Mouse (Mus musculus) C2C12 (cell line): Measurements from ENCODE around the gene Wdr92. TPM values are rescaled to one million over a fixed set of nuclear protein-coding genes. Genes with fewer than 3 reads are reported as not detected.

Source experiments
- H3K27me3 ChIP-seq: one replicate; pipeline ENCODE4 v1.6.1; 2011; ENCODE audit not compliant: control insufficient read depth, insufficient read depth, insufficient read length
- H3K36me3 ChIP-seq: one replicate; pipeline ENCODE4 v1.6.1; 2011; ENCODE audit not compliant: control insufficient read depth, insufficient read depth
- H3K4me3 ChIP-seq: one replicate; pipeline ENCODE4 v1.5.1; 2011; ENCODE audit warnings: mild to moderate bottlenecking, control low read depth; ENCODE audit not compliant: poor library complexity, insufficient read depth, severe bottlenecking
- H3K79me2 ChIP-seq: one replicate; pipeline ENCODE4 v1.6.1; 2011; ENCODE audit not compliant: control insufficient read depth, insufficient read depth
- H3K79me3 ChIP-seq: one replicate; pipeline ENCODE4 v1.6.1; 2011; ENCODE audit warnings: low read depth, control low read depth
- H3ac ChIP-seq: one replicate; pipeline ENCODE3; 2011; ENCODE audit warnings: low read depth; ENCODE audit not compliant: control insufficient read depth, insufficient read length
- CEBPB ChIP-seq: IDR thresholded peaks from one replicate; pipeline ENCODE4 v1.6.1; 2011; ENCODE audit warnings: low read depth, mild to moderate bottlenecking, control low read depth, moderate library complexity
- CTCF ChIP-seq: IDR thresholded peaks from one replicate; pipeline ENCODE4 v1.5.1; 2011; ENCODE audit not compliant: control insufficient read depth, insufficient read depth, insufficient read length
- FOSL1 ChIP-seq: IDR thresholded peaks from one replicate; pipeline ENCODE4 v1.8.0; 2011; ENCODE audit warnings: mild to moderate bottlenecking, low read length; ENCODE audit not compliant: poor library complexity, insufficient read depth, severe bottlenecking
- MAX ChIP-seq: IDR thresholded peaks from one replicate; pipeline ENCODE4 v1.6.1; 2011; ENCODE audit warnings: mild to moderate bottlenecking, control low read depth
- MYOD1 ChIP-seq: IDR thresholded peaks from one replicate; pipeline ENCODE4 v1.6.1; 2011; ENCODE audit warnings: low read depth; ENCODE audit not compliant: control insufficient read depth, insufficient read length
- MYOG ChIP-seq: IDR thresholded peaks from one replicate; pipeline ENCODE4 v1.6.1; 2011; ENCODE audit not compliant: control insufficient read depth, insufficient read length; ENCODE audit errors: extremely low read depth
- USF1 ChIP-seq: IDR thresholded peaks from one replicate; pipeline ENCODE4 v1.6.1; 2011; ENCODE audit warnings: low read depth, mild to moderate bottlenecking, control low read depth, moderate library complexity
- polyA plus RNA-seq: library from polyadenylated mRNA; unstranded; fragments of >200 nt; fragmentation: generic; extraction: Trizol; gene quantifications from one replicate; pipeline ENCODE4 v1.2.1, GENCODE M21; 2012; ENCODE audit warnings: missing spikeins

The Wdr92 gene
- polyA plus RNA-seq, 1 experiment = 13.6 TPM

DNA sequence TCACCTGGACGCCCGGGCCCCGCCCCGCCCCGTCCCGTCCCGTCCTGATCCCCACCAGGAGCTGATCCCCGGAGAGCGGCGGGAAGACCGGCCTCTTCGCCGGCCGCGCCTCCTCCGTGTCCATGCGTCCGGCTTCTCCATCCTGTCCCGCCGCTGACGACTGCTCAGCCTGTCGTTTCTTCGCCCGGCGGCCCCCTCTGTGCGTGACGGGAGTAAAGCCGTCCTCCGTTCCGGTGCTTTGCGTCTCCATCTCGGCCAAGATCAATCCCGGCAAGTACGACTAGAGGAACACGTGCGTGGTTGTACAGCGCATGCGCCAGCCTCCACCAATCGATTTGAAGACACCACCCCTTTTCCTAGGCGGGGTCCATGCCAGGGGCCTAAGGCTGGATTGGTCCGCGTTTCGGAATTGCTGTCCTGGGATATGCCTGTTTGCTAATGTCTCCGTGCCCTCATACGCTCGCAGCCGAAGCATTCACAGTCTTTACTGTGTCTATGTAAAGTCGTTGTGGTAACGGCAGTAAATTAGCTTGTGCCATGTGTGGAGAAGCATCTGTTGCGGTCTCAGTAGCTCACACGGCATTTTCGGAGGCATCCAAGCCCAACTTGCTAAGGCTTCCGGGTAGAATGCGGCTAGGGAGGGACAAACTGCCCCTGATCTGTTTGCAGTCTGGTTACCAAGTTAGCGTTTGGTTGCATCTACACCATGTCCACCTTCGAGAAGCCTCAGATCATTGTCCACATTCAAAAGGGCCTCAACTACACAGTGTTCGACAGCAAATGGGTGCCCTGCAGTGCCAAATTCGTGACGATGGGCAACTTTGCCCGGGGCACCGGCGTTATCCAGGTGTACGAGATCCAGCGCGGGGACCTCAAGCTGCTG lies 29.6 kb downstream of the Wdr92 start, which contains the start of gene Pno1:
Gene Pno1 (minus strand): TSS at position 311 of the 883 bp plus-strand sequence.
- Histone ChIP-seq H3K4me3 (peak within 1 kb of the TSS; percentile 84), H3K36me3 (peaks cover 31% of the 10 kb centered on the region), H3K79me2 (peaks cover 78% of the 10 kb centered on the region), H3K79me3 (peaks cover 34% of the 10 kb centered on the region), H3ac (peak within 1 kb of the TSS; percentile 94), H3K27me3 (no peaks in the 10 kb centered on the region)
- no peak for TF ChIP-seq MYOG
- peak; percentile 75 for TF ChIP-seq USF1
- TF ChIP-seq MAX = peak; percentile 100

DNA sequence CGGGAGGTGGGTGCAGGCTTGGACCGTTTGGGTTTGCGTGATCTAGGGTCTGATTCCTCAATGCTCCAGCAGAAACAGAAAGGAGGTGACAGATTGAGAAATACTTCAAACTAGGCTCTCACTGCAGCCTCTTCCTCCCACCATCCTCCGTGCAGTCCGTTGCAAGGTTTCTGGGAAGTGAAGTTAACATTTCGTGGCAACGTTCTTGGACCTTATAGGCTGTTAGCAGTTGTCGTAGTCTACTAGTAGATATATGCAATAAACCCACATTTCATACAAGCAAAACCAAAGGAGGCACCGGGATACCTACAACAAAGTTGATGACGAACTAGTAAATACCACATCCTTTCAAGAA lies 30.2 kb downstream of the Wdr92 start:
- peaks cover 72% of the 10 kb centered on the region for H3K79me2 ChIP-seq
- H3K4me3 ChIP-seq = peak overlapping the region; percentile 84
- no peaks in the 10 kb centered on the region for H3K27me3 ChIP-seq
- peaks cover 33% of the 10 kb centered on the region for H3K79me3 ChIP-seq
- peaks cover 25% of the 10 kb centered on the region for H3K36me3 ChIP-seq
- H3ac ChIP-seq = peak overlapping the region; percentile 87
- TF ChIP-seq USF1 (no peak), CEBPB (no peak), MAX (no peak), MYOG (no peak), CTCF (no peak), FOSL1 (no peak), MYOD1 (no peak)

DNA sequence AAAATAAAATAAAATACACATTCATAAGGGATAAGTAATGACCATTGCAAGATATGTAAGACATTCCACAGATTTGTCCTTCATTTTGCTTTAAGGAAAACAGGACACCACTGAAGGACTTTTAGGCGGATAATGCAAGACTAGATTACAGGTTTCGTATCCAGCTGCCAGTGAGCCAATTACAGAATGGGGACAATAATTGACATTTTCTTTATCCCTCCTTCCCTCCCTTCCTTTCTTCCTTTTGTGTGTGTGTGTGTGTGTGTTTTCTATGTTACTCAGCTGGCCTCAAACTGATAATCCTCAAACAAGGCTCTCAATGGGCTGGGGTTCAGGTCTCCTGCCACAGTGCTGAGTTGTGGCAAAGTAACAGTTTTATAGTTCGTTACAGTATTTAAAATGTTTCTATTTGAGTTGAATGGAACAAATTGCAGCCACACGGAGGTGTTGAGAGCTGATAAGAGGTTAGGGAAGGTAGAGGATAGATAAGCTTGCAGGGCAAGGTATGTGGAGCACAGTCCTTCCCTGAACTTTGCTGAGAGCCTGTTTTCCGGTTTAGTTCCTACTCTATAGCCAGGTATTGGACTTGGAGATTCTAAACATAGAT lies 31.1 kb downstream of the Wdr92 start:
- Histone ChIP-seq H3K36me3 (peaks cover 16% of the 10 kb centered on the region), H3K4me3 (no peak overlapping the region), H3K27me3 (no peaks in the 10 kb centered on the region), H3K79me3 (peaks cover 32% of the 10 kb centered on the region), H3ac (no peak overlapping the region), H3K79me2 (peaks cover 63% of the 10 kb centered on the region)
- TF ChIP-seq CTCF (no peak), MAX (no peak), MYOD1 (no peak), FOSL1 (no peak), USF1 (no peak), CEBPB (no peak), MYOG (no peak)

DNA sequence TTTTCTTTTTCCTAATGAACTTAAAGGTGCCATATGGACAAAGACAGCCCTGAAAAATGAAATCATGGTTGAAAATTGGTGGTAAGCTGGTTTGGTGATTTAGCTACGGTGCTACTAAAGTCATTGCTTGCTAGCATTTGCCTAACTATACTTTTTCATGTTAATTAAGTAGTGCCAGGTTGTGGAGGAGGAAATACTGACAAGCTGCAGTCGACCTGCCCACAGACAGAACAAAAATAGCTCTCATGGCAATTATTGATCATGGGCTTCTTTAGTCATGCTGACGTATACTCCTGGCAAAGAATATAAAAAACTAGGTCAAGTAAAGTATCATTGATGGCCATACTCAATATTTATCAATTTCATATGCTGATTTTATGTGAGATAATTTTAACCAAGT lies 33.6 kb downstream of the Wdr92 start:
- no peak for TF ChIP-seq CEBPB
- no peak for TF ChIP-seq CTCF
- no peak for TF ChIP-seq MAX
- no peak for TF ChIP-seq MYOG
- no peak for TF ChIP-seq FOSL1
- no peak for TF ChIP-seq USF1
- no peak for TF ChIP-seq MYOD1
- Histone ChIP-seq H3K4me3 (no peak overlapping the region), H3ac (no peak overlapping the region), H3K36me3 (peaks cover under 1% of the 10 kb centered on the region), H3K79me3 (peaks cover 14% of the 10 kb centered on the region), H3K27me3 (no peaks in the 10 kb centered on the region), H3K79me2 (peaks cover 38% of the 10 kb centered on the region)

DNA sequence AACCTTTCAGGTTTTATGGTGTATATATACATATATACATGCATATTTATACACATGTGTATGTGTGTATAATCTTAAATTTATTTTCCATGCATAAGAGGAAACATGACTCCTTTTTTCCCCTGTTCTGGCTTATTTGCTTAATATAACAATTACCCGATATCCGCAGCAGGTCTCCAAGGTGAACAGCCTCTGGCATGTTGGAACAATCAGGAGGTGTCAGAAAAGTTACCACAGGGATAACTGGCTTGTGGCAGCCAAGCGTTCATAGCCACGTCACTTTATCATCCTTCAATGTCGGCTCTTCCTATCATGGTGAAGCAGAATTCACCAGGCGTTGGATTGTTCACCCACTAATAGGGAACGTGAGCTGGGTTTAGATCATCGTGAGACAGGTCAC lies 39.2 kb downstream of the Wdr92 start:
- Histone ChIP-seq H3K4me3 (no peak overlapping the region), H3K27me3 (no peaks in the 10 kb centered on the region), H3K79me2 (no peaks in the 10 kb centered on the region), H3K36me3 (peaks cover 20% of the 10 kb centered on the region), H3ac (no peak overlapping the region), H3K79me3 (no peaks in the 10 kb centered on the region)
- TF ChIP-seq CEBPB (no peak), MYOD1 (no peak), MAX (no peak), MYOG (no peak), USF1 (no peak), FOSL1 (no peak)

DNA sequence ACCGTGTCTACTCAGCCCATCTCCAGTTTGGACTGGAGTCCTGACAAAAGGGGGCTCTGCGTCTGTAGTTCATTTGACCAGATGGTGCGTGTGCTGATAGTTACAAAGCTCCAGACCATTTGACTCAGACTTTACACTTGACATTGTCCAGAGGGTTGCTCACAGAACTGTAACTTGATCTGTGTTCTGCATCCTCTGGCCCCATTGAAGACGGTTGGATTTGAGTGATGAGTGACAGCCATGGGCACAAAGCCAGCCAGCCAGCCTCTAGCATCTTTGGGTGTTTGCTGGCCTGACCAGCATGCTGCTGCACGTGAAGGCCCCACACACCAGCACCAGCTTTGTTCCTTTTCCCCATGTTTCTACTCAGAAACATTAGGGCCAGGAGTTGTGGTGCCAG lies 50.9 kb downstream of the Wdr92 start:
- no peaks in the 10 kb centered on the region for H3K79me2 ChIP-seq
- no peaks in the 10 kb centered on the region for H3K27me3 ChIP-seq
- no peak overlapping the region for H3K4me3 ChIP-seq
- no peak overlapping the region for H3ac ChIP-seq
- no peaks in the 10 kb centered on the region for H3K79me3 ChIP-seq
- peaks cover 26% of the 10 kb centered on the region for H3K36me3 ChIP-seq
- TF ChIP-seq MYOG = no peak
- no peak for TF ChIP-seq FOSL1
- no peak for TF ChIP-seq MAX
- TF ChIP-seq CEBPB = no peak
- no peak for TF ChIP-seq MYOD1
- TF ChIP-seq USF1 = no peak
- TF ChIP-seq CTCF = no peak
